Mouse (Mus musculus) heart, postnatal 36 days (tissue): ENCODE results near the gene Nfil3. TPM values are rescaled to one million over a fixed set of nuclear protein-coding genes. Genes with fewer than 3 reads are reported as not detected.
A peak's percentile ranks its signal among the peaks of the same experiment; 100 is the strongest.

Source experiments
- DNase-seq, 2 experiments: peaks; one replicate each; pipeline ENCODE4 v3.0.0; 2021 to 2022
- intact Hi-C: fragments of 180-260 bp; cut with DNase I; formaldehyde crosslinking; loops from one replicate; pipeline ENCODE4 v1.15.1; 2025
- total RNA-seq, 2 experiments: library from RNA; stranded (reverse); gene quantifications; 2 replicates each; pipeline ENCODE4 v1.2.3; 2021

The Nfil3 gene
- total RNA-seq, 2 experiments from 2014 or later, result 10.3 to 25.7 TPM

GRCm38 (mm10) chr13:52947545-52947944 is 33.3 kb downstream of the Nfil3 start:
- intact Hi-C loops, result no loop called here
- DNase-seq, result no peak

GRCm38 (mm10) chr13:52945769-52946168 is 35.1 kb downstream of the Nfil3 start:
- intact Hi-C loops, result no loop called here
- no peak for DNase-seq

- no peak for DNase-seq
- intact Hi-C loops, result no loop called here
Measured at GRCm38 (mm10) chr13:52944116-52944515, 36.8 kb downstream of the Nfil3 start.

- intact Hi-C loops, result no loop called here
- no peak for DNase-seq
Measured at GRCm38 (mm10) chr13:52942876-52943388, 37.9 kb downstream of the Nfil3 start.

- intact Hi-C loops, result no loop called here
- no peak for DNase-seq
Measured at GRCm38 (mm10) chr13:52940956-52941355, 39.9 kb downstream of the Nfil3 start.

GRCm38 (mm10) chr13:52930582-52930981 is 50.3 kb downstream of the Nfil3 start:
- intact Hi-C loops, result no loop called here
- peak in 1 of 2 experiments; percentile 17 for DNase-seq

- intact Hi-C loops, result loop anchor here (1.0 to 5.0 kb wide), 3 partner anchors 49 to 217 kb away; no protein-coding TSS in a partner anchor
- peak; percentile 84 to 87 for DNase-seq
Measured at GRCm38 (mm10) chr13:52929209-52930171, 51.4 kb downstream of the Nfil3 start, which contains the start of gene Auh. TSS of gene Auh (minus strand) at chr13:52929681.

GRCm38 (mm10) chr13:52928392-52928791 is 52.5 kb downstream of the Nfil3 start:
- intact Hi-C loops, result loop anchor here (2.0 to 5.0 kb wide), 2 partner anchors 106 to 216 kb away; no protein-coding TSS in a partner anchor
- DNase-seq, result no peak

GRCm38 (mm10) chr13:52924457-52924856 is 56.4 kb downstream of the Nfil3 start:
- intact Hi-C loops, result no loop called here
- no peak for DNase-seq

GRCm38 (mm10) chr13:52921966-52922365 is 58.9 kb downstream of the Nfil3 start:
- intact Hi-C loops, result no loop called here
- no peak for DNase-seq

GRCm38 (mm10) chr13:52921065-52921825 is 59.6 kb downstream of the Nfil3 start:
- intact Hi-C loops, result no loop called here
- DNase-seq, result no peak

- intact Hi-C loops, result no loop called here
- DNase-seq, result no peak
Measured at GRCm38 (mm10) chr13:52919790-52920352, 61.0 kb downstream of the Nfil3 start.

- no peak for DNase-seq
- intact Hi-C loops, result no loop called here
Measured at GRCm38 (mm10) chr13:52918333-52918732, 62.5 kb downstream of the Nfil3 start.

Other genes with a start within 250 kb of the Nfil3 start
- 100 to 1,000 TPM; 139 to 141 TPM for gene Auh, start 51.4 kb downstream of the Nfil3 start, total RNA-seq